Mouse (Mus musculus): ENCODE data around the gene Lhx4.

GRCm38 (mm10) chr1:155737809-155738383 is 13.6 kb downstream of the Lhx4 start:
- TF ChIP-seq POLR2A (IDR thresholded peaks at IDR 0.05; ENCODE audit: low read depth, low read length) (no peak), CTCF (IDR thresholded peaks at IDR 0.05; ENCODE audit: extremely low read depth, insufficient read length, insufficient replicate concordance, low read depth, low read length) (no peak)
